Mouse (Mus musculus) CH12F3 (cell line): ENCODE measurements around the gene Adamtsl5.

ENCODE experiments used
- in situ Hi-C: fragments of 300-500 bp; cut with MboI; formaldehyde crosslinking; loops from 2 replicates; pipeline ENCODE4 v1.14.3; 2020; ENCODE audit warnings: low sequenced_read_pairs

The Adamtsl5 gene

GRCm38 (mm10) chr10:80348244-80348781 is at the start of gene Adamtsl5:
Adamtsl5 (minus strand) TSS chr10:80348412.
- in situ Hi-C loops = no loop called here

GRCm38 (mm10) chr10:80397524-80398173 is 49.4 kb upstream of the Adamtsl5 start:
- in situ Hi-C loops = no loop called here

DNA sequence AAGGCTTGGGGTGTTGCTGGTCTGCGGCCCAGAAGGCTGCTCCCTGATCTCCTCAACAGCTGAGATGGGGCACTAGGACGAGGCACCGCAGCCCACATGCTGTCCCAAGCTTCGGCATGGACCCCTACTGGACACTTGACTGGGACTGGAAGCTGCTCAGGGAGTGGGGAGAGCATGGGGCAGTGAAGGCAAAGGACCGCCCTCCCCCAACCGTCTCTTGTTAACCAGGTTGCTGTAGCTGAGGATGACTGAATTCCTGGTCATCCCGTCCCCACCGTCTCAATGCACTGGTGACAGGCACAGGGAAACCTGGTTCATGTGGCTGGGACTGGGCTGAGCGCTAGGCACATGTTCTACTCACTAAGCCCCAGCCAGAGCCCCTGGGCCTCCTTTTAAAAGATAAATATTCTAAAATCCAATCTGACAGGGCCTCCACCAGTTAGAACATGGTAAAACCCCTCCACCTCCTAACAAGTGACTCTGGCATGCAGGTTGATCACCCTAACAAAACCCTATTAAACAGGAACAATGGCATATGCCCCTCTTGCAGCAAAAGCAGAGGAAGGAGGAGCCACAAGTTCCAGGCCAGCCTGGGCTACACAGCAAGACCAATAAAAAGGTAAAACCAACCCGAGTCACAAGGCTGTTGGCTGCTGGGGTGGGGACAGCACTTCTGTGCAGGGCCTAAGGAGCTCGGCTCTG is 48.8 kb upstream of the Adamtsl5 start:
- in situ Hi-C loops = no loop called here

DNA sequence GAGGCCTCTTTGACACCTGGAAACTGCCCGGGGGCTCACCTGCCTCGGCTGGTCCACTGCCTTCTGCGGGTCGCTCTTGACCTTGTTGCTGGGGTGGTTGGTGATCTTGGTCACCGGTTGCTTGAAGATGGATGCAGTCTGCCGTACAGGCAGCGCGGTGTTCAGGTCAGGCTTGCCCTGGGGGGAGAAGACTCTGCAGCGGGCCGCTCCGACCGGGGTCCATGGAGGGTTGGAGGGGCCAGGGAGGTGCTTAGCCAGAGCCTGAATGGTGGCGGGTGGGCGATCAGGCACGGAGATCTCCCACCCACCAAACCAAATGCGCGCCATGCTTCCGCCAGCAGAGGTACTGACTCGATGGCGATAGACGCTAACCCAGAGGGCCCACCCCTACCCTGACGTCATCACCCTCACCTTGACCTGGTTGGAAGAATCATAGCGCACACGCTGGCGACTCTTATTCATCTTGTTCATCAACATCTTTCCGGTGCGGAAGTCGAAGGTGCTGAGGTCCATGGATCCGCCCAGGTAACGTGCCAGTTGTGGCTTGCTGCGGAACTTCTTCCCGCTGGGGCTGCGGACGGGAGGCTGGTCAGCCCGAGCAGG is 46.9 kb upstream of the Adamtsl5 start:
- in situ Hi-C loops = no loop called here

DNA sequence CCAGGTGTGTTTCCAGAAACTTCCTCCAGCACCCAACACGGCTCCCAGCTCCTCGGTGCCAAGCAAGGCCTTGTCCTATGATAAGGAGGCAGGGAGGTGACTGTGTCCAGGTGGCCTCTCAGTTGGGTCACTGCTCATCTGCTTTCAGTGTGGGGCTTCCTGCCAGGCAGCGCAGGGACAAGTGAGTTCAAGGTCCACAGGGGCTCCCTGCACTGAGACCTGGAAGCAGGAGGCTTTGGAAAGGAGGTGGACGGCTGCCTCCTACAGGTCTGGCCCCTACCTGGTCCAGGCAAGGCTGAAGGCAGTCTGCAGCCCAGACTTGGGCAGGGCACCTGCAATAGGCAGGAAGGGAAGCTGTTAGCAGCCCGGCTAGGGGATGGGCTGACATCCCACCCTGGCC is 44.5 kb upstream of the Adamtsl5 start:
- in situ Hi-C loops = no loop called here

DNA sequence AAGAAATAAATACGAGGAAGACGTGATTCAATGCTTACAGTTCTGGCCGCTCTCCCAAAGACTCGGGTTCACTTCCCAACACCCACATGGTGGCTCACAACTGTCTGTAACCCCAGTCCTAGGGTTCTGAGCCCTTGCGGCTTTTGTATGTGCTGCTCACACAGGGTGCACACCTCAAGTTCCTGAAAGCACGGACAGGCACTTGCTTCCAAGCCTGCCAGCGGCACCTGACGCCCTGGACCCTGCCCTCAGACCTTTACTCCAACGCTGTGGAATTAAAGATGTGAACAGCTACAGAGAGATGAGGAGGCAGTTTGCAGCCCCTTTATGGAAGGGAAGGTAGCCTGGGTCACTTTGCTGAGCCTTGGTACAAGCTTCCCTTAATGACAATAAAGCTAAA is 42.5 kb upstream of the Adamtsl5 start:
- in situ Hi-C loops = no loop called here

DNA sequence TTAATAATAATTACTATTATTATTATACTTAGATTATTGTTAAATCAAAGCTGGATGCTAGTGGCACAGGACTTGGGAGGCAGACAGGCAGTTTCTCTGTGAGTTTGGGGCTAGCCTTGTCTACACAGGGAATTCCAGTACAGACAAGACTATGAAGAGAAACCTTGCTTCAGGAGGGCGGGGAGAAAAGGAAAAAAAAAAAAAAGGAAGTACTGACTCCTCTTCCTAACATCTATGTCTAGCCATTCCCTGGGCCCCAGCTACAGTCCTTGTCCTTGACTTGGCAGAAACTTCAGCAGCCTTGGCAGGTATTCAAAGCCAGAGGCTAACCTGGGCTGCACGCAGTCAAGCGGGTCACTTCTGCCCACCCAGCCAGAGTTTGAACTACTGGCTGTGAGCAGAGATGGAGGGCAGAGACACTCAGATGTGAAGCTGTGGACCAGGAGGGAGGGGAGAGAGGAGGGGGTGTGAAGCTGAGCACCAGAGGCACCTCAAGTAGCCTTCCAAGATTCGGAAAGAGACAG is 41.0 kb upstream of the Adamtsl5 start:
- in situ Hi-C loops = no loop called here

- in situ Hi-C loops = no loop called here
Observed at GRCm38 (mm10) chr10:80388731-80389130, 40.5 kb upstream of the Adamtsl5 start.

GRCm38 (mm10) chr10:80387522-80387959 is 39.3 kb upstream of the Adamtsl5 start, which contains the start of gene Mex3d:
Mex3d (minus strand) TSS chr10:80387659.
- in situ Hi-C loops = no loop called here

DNA sequence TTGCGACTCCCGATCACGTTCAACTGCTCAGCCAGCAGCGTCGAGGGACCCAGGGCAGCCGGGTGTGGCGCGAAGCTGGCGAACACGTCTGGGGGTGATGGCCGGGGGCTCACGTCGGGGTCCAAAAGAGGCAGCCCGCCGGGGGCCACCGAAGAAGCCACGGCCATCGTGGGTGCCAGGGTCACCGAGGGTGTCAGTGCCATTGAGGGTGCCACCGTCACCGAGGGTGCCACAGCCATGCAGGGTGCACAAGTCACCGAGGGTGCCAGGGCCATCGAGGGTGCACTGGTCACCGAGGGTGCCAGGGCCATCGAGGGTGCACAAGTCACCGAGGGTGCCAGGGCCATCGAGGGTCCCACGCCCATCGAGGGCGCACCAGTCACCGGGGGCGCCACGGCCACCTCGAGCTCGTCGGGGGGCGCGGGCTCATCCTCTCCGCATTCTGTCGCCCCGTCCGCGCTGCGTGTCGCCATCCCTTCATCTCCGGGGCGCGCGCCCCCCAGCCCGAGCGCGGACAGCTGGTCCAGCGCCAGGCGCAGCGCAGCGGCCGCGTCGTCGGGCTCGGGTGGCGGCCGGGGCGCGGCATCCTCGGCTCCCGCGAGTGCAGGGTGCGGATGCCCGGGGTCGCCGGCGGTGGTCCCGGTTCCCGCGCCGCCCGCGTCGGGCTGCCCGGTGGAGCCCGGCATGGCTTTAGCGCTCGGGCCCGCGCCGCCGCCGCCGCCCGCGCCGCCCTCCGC is 38.7 kb upstream of the Adamtsl5 start:
- in situ Hi-C loops = no loop called here

GRCm38 (mm10) chr10:80385811-80386734 is 37.9 kb upstream of the Adamtsl5 start:
- in situ Hi-C loops = no loop called here

DNA sequence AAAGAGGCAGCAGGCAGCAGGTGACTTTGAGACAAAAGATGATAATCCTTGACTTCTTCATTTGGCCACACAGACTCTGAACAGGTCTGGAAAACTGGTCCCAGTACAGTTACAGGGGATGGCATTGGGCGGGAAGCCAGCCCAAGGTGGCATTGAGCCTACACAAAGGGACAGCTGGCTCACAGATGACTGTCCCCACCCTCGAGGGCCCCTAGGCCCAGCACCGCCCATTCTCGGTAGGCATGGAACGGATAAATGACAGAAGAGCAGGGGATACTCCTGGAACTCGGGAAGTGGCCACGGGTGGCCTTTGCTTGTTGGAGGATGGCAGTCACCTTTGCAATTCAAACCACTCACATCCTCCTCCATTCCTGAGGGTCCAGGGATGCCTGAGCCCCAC is 37.1 kb upstream of the Adamtsl5 start:
- in situ Hi-C loops = no loop called here

DNA sequence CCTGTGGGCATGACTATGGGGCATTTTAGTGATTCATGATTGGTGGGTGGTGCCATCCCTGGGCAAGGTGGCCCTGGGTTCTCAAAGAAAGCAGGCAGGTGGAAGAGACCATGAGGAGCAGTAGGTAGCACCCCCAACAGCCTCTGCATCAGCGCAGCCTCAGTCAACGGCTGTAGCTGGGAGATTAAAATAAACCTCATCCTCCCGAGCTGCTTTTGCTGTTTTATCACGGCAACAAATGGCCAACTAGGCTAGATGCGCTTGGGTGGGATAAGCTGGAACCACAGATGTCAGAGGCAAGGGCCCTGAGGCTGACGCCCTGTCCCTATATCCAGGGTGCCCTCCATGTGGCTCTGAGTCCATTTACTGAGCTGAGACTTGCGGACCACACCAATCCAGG is 36.5 kb upstream of the Adamtsl5 start:
- in situ Hi-C loops = no loop called here

DNA sequence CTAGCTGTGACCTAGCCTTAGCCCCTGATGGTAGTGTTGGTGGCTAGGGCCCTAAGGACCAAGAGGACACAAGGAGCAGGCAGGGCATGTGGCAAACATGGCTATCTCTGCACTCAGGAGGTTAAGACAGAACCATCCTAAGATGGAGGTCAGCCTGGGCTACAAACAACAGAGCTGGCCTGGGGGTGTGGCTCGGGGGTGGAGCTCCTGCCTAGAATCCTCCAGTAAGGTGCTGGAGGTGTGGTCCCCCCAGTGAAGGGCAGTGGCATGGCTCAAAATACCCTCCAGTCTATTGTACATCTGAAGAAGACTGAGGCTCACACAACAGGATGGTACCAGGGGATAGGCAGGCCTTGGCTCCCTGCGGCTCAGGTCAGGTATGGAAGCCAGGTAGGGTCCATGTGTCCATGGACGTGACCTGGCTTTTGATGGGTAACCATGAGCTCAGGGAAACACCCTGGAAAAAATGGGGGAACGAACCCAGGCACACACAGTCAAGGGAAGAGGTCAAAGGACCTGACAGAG is 36.0 kb upstream of the Adamtsl5 start:
- in situ Hi-C loops = no loop called here

DNA sequence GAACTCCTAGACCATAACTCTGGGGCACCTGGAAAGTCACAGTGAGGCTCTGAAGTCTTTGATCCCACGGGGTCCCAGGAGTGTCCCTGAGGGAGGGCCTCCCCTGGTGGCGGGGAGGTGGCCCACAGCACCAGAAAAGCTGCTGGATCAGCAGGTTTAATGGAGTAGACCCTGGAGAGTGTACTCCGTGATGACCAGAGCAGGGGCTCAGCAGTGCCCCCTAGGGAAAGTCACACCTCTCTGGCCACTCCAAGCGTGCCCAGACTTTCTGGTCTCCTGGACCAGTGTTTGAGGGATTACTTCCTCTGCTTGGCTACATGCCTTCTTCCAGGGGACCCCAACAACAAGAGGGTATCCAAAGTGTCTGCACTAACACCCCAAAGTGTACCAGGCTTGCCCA is 35.2 kb upstream of the Adamtsl5 start:
- in situ Hi-C loops = no loop called here

GRCm38 (mm10) chr10:80382641-80383365 is 34.6 kb upstream of the Adamtsl5 start:
- in situ Hi-C loops = no loop called here

- in situ Hi-C loops = no loop called here
Observed at GRCm38 (mm10) chr10:80377716-80378115, 29.5 kb upstream of the Adamtsl5 start.

DNA sequence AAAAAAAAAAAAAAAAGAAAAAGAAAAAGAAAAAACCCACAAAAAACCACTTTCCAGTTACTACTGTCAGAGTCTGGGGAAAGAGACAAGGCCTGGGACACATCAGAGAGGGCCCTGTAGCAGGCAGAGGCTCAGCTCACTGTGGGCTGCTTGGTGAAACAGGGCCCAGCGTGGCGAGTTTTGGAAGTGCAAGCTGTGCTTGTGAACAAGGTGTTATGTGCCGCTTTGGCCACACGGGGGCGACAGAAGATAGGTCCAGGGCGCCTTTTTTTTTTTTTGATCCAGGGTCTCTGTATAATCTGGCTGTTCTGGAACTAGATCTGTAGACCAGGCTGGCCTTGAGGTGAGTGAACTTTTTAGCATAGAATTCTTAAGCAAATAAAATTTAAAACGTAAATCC is 27.9 kb upstream of the Adamtsl5 start:
- in situ Hi-C loops = no loop called here

GRCm38 (mm10) chr10:80374063-80374462 is 25.9 kb upstream of the Adamtsl5 start:
- in situ Hi-C loops = no loop called here
